Mouse (Mus musculus) skeletal muscle tissue, adult 2 months (tissue): Measurements from ENCODE around the gene Mapk3.

Experiments
- DNase-seq: peaks from one replicate; pipeline ENCODE4 v3.0.0-alpha.2; 2012; ENCODE audit warnings: low read depth, low spot score

Mapk3 gene

GRCm38 (mm10) chr7:126802134-126802889 lies 42.9 kb downstream of the Mapk3 start:
- DNase-seq = peak; percentile 91

- no peak for DNase-seq
These were observed 43.8 kb downstream of the Mapk3 start for GRCm38 (mm10) chr7:126803181-126803580.

GRCm38 (mm10) chr7:126803751-126804150 lies 44.4 kb downstream of the Mapk3 start:
- no peak for DNase-seq

- peak; percentile 72 for DNase-seq
These were observed 47.6 kb downstream of the Mapk3 start for GRCm38 (mm10) chr7:126806956-126807355.

GRCm38 (mm10) chr7:126807405-126807804 lies 48.0 kb downstream of the Mapk3 start:
- peak; percentile 73 for DNase-seq

- DNase-seq = peak; percentile 88
These were observed 49.5 kb downstream of the Mapk3 start for GRCm38 (mm10) chr7:126808703-126809455.

- DNase-seq = no peak
These were observed 50.4 kb downstream of the Mapk3 start for GRCm38 (mm10) chr7:126809723-126810369.
